Mouse (Mus musculus): ENCODE measurements at regions not wholly inside any gene's neighbourhood (a gene's known extent, or its start where the extent isn't known, plus 50 kb on each side); places are given as distances from the start of the nearest gene placed in this dataset.

- no peak for TF ChIP-seq CTCF (IDR thresholded peaks at IDR 0.05; ENCODE audit: extremely low read depth, insufficient read length, insufficient replicate concordance, low read depth, low read length)
- no peak for TF ChIP-seq POLR2A (IDR thresholded peaks at IDR 0.05; ENCODE audit: low read depth, low read length)
Observed at GRCm38 (mm10) chr12:16270876-16271275, 339.9 kb downstream of the Lpin1 start.

Measured in small intestine, adult 2 months (tissue).